Mouse (Mus musculus): Measurements from ENCODE around the gene Basp1. TPM values are rescaled to one million over a fixed set of nuclear protein-coding genes. Genes with fewer than 3 reads are reported as not detected.

Gene Basp1
- polyA plus RNA-seq, 1 experiment, result 45.9 TPM

DNA sequence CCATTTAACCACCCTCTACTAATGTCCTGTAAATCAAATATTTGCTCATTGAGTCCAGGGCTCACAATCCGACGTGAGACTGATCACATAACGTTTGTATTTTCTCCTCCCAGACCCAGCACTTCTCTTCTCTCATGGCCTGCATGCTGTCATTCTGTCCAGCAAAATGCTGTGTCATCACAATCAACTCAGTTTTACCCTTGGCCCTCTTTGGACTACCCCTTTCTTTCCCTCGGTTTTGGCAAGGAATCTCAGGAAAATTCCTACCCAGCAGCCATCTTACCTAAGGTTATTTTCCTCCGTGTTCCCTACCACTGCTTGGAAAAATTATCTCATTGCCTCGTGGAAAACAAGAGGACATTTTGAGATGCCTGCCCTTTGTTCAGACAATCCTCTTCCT lies 60.1 kb downstream of the Basp1 start:
- Histone ChIP-seq H3K27me3 (replicated peaks) (no peaks in the 10 kb centered on the region), H3K9me3 (no peaks in the 10 kb centered on the region), H3K4me1 (peaks cover 35% of the 10 kb centered on the region), H3K4me3 (replicated peaks) (no peak overlapping the region), H3K36me3 (replicated peaks; ENCODE audit: low read length) (no peaks in the 10 kb centered on the region)
- no peak for TF ChIP-seq GATA1 (IDR thresholded peaks at IDR 0.05; ENCODE audit: borderline replicate concordance, low read length)
- no peak for TF ChIP-seq FLI1 (IDR thresholded peaks at IDR 0.05; ENCODE audit: low read length)

- TF ChIP-seq FLI1 (IDR thresholded peaks at IDR 0.05; ENCODE audit: low read length), result no peak
- no peak for TF ChIP-seq GATA1 (IDR thresholded peaks at IDR 0.05; ENCODE audit: borderline replicate concordance, low read length)
- Histone ChIP-seq H3K36me3 (replicated peaks; ENCODE audit: low read length) (no peaks in the 10 kb centered on the region), H3K9me3 (no peaks in the 10 kb centered on the region), H3K4me3 (replicated peaks) (no peak overlapping the region), H3K27me3 (replicated peaks) (no peaks in the 10 kb centered on the region), H3K4me1 (peaks cover 4% of the 10 kb centered on the region; the same call in 1 of the 2 replicates)
Observed at GRCm38 (mm10) chr15:25343263-25343662, 70.3 kb downstream of the Basp1 start.

DNA sequence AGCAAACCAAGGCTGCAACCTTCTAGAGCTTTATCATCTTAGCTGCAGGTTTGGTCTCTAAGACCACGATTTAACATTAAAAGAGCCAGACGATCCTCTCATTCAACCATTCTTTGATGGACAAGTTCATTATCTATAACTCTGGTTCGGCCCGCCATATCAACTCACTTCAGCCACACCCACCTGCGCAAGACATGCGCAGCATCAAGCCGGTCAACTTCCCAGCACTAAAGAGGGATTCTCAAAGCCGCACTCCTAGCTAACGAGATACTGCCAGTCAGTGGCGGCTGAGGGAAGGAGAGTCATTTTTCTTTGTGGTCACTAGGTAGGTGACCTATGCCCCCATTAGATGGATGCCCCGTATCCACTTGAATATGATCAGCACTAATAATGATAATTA lies 78.3 kb downstream of the Basp1 start:
- no peaks in the 10 kb centered on the region for H3K27me3 ChIP-seq (replicated peaks)
- no peak overlapping the region for H3K4me3 ChIP-seq (replicated peaks)
- H3K4me1 ChIP-seq, result no peaks in the 10 kb centered on the region; the same call in 1 of the 2 replicates

DNA sequence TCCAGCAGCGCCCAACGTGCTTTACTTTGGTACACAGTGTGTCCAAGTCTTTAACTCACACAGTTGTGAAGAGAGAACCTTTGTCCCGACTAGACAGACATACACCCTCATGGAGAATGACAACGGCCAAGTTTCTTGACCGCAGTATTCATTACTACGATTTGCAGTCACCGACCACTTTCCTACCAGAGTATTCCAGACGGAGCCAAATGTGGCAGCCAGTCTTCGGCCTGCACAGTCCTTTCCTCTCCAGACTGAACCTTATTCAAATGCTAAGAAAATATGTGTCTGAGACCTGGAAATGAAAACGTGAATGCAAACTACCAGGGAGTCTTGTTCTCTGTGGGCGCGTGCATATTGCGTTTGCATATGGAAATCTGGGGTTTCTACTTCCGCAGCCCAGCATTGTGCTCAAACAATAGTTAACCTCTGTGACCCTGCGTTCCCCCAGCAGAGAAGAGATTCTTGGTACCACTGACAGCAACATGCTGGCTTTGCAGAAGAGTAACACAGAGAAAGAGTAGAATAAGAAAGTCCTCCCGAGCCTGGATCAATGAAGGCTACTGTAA lies 81.6 kb downstream of the Basp1 start:
- Histone ChIP-seq H3K9me3 (peaks cover 5% of the 10 kb centered on the region; the same call in 1 of the 2 replicates), H3K4me1 (no peaks in the 10 kb centered on the region), H3K27me3 (replicated peaks) (no peaks in the 10 kb centered on the region), H3K4me3 (replicated peaks) (no peak overlapping the region), H3K36me3 (replicated peaks; ENCODE audit: low read length) (no peaks in the 10 kb centered on the region)
- TF ChIP-seq FLI1 (IDR thresholded peaks at IDR 0.05; ENCODE audit: low read length) (no peak), GATA1 (IDR thresholded peaks at IDR 0.05; ENCODE audit: borderline replicate concordance, low read length) (no peak)

More for the DNA sequence above, 78.3 kb downstream of the Basp1 start:
- TF ChIP-seq GATA1 (IDR thresholded peaks at IDR 0.05; ENCODE audit: borderline replicate concordance, low read length) (no peak), FLI1 (IDR thresholded peaks at IDR 0.05; ENCODE audit: low read length) (no peak)
- Histone ChIP-seq H3K9me3 (no peaks in the 10 kb centered on the region), H3K36me3 (replicated peaks; ENCODE audit: low read length) (no peaks in the 10 kb centered on the region)

DNA sequence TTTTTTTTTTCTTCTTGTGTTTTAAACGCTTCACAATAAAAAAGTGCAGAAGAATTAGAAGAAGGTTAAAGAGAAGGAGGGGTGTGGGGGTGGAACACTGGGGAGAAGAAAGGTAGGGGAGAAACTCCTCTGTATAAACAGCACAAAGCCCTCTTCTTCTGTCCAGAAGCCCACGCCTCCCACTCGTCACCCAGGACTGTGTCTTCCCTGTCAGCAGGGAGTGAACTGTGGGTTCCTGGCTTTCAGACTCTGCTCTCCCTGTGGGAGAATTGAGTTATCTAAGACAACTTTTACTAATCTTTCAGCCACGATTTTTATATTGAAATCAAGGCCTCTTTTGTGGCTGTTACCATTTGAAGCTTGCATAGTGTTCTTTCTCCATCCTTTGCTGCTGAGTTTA lies 82.6 kb downstream of the Basp1 start:
- peaks cover 5% of the 10 kb centered on the region; the same call in 1 of the 2 replicates for H3K9me3 ChIP-seq
- H3K36me3 ChIP-seq (replicated peaks; ENCODE audit: low read length), result no peaks in the 10 kb centered on the region
- no peak for TF ChIP-seq GATA1 (IDR thresholded peaks at IDR 0.05; ENCODE audit: borderline replicate concordance, low read length)
- TF ChIP-seq FLI1 (IDR thresholded peaks at IDR 0.05; ENCODE audit: low read length), result no peak
- no peaks in the 10 kb centered on the region for H3K27me3 ChIP-seq (replicated peaks)
- H3K4me3 ChIP-seq (replicated peaks), result no peak overlapping the region
- no peaks in the 10 kb centered on the region for H3K4me1 ChIP-seq

GRCm38 (mm10) chr15:25322601-25323000 lies 91.0 kb downstream of the Basp1 start:
- H3K36me3 ChIP-seq (replicated peaks; ENCODE audit: low read length), result no peaks in the 10 kb centered on the region
- no peaks in the 10 kb centered on the region for H3K4me1 ChIP-seq
- TF ChIP-seq GATA1 (IDR thresholded peaks at IDR 0.05; ENCODE audit: borderline replicate concordance, low read length) (no peak), FLI1 (IDR thresholded peaks at IDR 0.05; ENCODE audit: low read length) (no peak)
- H3K27me3 ChIP-seq (replicated peaks), result no peaks in the 10 kb centered on the region
- no peak overlapping the region for H3K4me3 ChIP-seq (replicated peaks)
- peaks cover 5% of the 10 kb centered on the region for H3K9me3 ChIP-seq

- no peaks in the 10 kb centered on the region for H3K27me3 ChIP-seq (replicated peaks)
- H3K9me3 ChIP-seq, result no peaks in the 10 kb centered on the region; the same call in 1 of the 2 replicates
- no peaks in the 10 kb centered on the region for H3K4me1 ChIP-seq
- TF ChIP-seq FLI1 (IDR thresholded peaks at IDR 0.05; ENCODE audit: low read length), result no peak
- no peak overlapping the region for H3K4me3 ChIP-seq (replicated peaks)
- H3K36me3 ChIP-seq (replicated peaks; ENCODE audit: low read length), result no peaks in the 10 kb centered on the region
Observed at GRCm38 (mm10) chr15:25322111-25322510, 91.5 kb downstream of the Basp1 start.

DNA sequence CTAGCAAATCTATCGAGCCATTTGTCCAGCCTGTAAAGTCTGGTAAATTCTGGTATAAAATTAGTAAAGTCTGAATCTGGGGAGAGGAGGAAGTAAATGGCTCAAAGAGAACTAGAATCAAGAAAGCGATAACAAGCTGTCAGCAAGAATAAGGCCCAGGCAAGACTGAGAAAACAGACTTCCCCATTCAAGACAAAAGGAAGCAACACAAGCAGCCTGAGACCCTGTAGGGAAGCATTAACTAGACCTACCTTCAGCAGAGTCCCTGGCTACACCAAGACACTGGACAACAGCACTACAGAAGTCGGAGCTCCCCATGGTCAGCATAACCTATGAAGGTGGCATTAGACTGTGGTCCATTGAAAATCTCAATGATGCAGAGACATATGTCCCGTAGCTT lies 91.9 kb downstream of the Basp1 start:
- Histone ChIP-seq H3K9me3 (no peaks in the 10 kb centered on the region; the same call in 1 of the 2 replicates), H3K36me3 (replicated peaks; ENCODE audit: low read length) (no peaks in the 10 kb centered on the region), H3K4me3 (replicated peaks) (no peak overlapping the region), H3K4me1 (no peaks in the 10 kb centered on the region), H3K27me3 (replicated peaks) (no peaks in the 10 kb centered on the region)
- TF ChIP-seq GATA1 (IDR thresholded peaks at IDR 0.05; ENCODE audit: borderline replicate concordance, low read length) (no peak), FLI1 (IDR thresholded peaks at IDR 0.05; ENCODE audit: low read length) (no peak)

- Histone ChIP-seq H3K4me3 (replicated peaks) (no peak overlapping the region), H3K36me3 (replicated peaks; ENCODE audit: low read length) (no peaks in the 10 kb centered on the region), H3K27me3 (replicated peaks) (no peaks in the 10 kb centered on the region), H3K9me3 (no peaks in the 10 kb centered on the region), H3K4me1 (no peaks in the 10 kb centered on the region)
- TF ChIP-seq FLI1 (IDR thresholded peaks at IDR 0.05; ENCODE audit: low read length), result no peak
- no peak for TF ChIP-seq GATA1 (IDR thresholded peaks at IDR 0.05; ENCODE audit: borderline replicate concordance, low read length)
Observed at GRCm38 (mm10) chr15:25314471-25314870, 99.1 kb downstream of the Basp1 start.

Other genes with a start within 250 kb of the Basp1 start
- gene Myo10, start 208.8 kb upstream of the Basp1 start, polyA plus RNA-seq (2012; ENCODE audit: insufficient read depth, low replicate concordance), result 8.2 and 21.7 TPM in 2 replicates